Mouse (Mus musculus): ENCODE results near the gene Csk.
A peak's percentile ranks its signal among the peaks of the same experiment; 100 is the strongest.

Gene Csk

DNA sequence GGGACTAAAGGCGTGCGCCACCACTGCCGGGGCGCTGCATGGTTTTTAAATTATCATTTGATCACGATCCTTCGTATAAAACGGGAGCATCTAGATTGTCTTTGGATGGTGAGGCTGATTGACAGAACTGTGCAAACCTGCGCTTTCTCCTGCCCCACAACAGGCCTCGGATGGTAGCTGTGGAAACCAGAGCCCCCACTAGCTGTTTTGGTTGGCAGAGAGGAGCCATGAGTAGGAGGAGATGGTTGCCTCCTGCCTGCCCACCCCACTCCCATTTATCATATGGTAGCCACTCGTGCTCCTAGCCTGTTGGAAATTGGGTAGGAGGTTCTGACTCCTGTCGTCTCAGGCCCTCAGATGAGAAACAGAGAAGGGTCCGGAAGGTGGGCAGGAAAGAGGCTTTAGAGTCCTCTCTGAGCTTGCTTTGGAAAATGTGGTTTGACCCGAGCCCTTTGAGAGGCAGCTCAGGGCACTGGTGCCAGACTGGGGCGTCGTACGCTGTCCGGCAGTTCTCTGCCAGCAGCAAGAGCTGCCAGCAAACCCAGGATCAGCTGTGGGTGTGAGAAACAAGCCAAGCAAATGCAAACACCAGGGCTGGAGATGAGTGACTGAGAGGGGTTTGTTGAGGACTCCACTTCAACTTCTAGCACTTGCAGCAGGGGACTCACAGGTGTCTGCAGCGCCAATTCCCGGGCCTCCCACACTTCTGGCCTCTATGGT is 3.4 kb upstream of the Csk start:
- DNase-seq (ENCODE audit: low spot score): no peak

DNA sequence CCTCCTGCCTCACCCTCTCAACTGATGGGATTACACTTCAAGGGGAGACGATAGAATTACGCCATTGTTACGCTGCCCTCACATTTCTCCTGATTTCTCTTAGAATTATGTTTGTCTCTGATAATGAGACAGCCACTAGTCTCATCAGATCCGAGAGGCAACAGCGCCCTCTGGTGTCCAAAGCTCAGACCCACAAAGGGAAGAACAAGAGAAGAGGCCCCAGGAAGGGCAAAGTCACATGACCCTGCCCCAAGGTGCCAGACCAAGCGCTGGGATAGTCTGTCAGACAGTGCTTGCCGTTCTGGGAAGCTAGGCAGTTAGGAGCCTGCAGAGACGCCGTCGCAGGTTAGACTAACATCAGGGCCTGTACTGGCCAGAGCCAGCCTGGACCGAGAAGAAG is 2.3 kb upstream of the Csk start:
- DNase-seq (ENCODE audit: low spot score): peak; percentile 99

DNA sequence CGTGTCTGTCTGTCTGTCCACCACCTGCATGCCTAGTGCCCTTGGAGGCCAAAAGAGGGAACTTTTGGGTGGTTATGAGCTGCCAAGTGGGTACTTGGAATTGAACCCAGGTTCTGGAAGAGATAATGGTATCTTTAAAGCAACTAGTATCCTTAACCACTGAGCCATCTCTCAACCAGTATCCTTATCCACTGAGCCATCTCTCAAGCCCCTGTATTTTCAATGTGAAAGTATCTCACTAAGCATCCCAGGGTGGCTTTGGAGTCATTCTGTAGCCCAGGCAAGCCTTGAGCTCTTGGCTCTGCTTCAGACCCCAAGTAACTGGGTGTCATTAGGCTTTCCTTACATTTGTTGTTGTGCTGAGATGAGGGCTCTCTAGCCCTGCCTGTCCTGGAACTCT is 1.5 kb upstream of the Csk start:
- no peak for DNase-seq (ENCODE audit: low spot score)

DNA sequence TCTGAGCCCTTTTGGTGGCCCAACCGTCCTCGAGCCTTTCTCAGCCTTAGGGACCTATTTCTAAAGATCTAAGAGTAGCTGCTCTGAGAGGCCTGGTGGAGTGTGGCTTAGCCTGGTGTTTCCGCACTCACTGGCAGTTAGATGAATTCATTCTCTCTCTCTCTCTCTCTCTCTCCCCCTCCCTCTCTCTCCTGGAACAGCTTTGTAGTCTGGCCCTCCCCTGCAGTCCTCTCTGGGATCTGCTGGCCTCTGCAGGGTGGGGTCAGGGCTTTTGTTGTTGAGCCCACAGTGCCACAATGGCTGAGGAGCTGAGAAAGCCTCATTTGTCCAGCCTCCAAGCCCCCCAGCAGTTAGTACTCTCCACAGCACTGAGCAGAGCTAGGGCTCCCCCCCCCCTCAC is 576 bp downstream of the Csk start:
- peak; percentile 41 for DNase-seq (ENCODE audit: low spot score)

DNA sequence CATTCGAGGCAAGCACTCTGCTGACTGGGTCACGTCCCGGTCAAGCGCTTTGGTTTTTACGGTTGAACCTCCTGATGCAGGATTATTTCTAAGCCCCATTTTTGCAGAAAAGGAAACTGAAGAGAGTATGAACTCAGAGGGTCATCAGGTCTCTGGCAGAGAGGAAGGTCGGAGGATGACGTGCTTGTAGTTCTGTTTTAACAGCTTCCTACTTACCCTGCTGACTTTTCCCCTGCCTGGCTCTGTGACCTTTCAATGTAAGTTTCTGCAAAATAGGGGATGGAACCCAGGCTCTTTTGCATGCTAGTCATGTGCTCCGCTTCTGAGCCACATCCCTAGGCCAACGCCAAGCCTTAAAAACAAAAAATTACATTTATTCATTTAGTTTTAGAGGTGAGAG is 1.1 kb downstream of the Csk start:
- DNase-seq (ENCODE audit: low spot score): no peak

DNA sequence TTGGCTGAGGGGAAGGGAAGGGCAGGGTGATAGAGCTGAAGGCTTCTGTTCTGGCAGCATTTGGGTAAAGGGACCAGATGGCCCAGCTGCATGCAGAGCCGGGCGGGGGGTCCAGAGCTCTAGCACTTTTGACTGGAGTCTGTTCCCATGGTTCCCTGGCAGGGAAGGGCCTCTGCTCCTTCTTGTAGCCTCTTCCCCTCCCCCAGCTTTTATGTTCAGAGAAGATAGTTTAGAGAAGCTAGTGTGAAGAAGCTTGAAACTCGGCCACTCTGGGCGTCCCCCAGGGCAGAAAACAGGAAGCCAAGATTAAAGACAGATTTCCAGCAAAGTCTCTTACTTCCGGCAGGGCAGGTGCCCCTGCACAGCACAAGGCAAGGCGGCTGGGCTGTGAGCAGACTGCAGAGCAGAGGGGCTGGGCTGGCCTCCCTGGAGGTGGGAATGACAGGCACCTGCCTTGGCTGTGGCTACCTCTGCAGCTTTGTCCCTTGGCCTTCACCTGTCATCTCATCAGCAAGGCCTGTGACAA is 2.6 kb downstream of the Csk start:
- DNase-seq (ENCODE audit: low spot score): no peak

DNA sequence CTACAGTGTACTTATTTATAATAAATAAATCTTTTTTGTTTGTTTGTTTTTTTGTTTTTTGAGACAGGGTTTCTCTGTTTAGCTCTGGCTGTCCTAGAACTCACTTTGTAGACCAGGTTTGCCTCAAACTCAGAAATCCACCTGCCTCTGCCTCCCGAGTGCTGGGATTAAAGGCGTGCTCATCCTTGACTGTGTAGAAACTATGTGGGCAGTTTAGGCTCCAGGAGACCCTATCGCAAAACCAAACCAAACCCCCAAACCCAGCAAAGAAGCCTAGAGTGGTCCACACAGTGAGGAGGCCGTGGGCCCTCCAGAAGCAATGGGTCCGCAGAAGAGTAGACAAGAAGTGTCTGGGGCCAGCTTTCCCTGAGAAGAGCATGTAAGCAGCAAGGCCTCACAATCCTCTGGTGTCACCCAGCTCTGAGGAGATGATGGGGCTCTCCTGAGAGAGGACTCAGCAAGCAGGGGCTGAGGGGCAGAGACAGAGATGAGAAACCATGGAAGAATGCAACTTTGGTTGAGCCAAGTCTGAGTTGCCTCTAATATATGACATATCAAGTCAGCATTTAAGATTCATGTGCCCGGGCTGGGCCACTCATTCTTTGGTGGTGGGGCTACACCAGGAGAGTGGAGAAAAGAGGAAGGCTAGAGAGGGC is 3.2 kb downstream of the Csk start:
- DNase-seq (ENCODE audit: low spot score): no peak

DNA sequence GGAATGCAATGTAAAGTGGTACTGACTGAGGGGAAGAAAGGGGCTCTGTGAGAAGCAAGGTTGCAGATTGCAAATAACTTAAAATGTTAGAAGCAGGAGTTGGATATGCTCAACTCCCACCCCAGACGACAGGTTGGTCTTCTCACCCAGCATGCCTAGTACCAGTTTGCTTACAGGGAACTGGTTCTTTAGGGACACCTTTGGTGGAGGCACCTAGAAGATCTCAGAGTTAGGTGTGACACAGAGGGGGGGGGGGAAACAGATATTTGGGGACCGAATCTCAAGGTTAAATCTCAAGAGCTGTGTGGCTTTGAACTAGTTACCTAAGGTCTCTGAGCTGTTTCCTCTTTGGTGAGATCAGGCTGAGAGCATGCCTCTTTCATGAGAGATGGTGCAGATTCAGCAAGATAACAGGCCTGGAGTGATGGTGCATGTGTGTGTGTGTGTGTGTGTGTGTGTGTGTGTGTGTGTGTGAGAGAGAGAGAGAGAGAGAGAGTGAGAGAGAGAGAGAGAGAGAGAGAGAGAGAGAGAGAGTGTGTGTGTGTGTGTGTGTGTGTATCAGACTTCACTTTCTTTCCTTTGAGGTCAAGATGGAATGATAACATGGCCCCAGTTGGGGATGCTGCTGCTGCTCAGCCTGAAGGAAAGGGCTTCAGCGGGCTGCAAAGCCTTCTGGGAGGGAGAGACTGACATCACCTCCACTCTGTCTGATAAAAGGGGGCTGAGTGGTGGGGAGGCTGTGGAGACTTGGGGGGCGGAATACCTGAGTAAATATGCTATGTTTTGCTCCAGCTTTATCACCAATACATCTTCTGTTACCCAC is 5.9 kb downstream of the Csk start:
- DNase-seq (ENCODE audit: low spot score): no peak

DNA sequence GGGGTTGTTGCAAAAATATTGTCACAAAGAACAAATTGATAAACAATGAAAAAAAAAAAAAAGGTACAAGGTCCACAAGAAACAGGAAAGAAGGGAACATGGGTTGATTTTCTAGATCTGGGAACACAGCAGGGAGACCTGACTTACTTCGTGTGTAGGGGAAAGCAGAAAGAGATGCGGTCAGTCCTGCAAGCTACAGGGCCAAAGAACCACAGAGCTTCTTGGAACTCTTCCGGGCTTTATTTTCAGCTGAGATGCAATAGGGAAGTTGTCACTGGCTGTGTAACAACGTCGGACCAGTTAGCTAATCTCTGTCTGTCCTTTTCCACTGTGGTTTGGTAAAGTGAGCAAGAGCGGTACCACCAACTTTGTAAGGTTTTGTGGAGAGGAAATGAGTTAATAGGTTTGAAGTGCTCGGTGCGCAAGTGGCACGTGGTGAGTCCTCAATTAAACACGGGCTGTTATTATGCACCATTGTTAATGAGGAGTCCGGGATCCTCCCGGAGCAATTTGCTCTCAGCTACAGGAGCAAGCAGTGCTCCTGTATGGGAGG is 6.8 kb downstream of the Csk start:
- DNase-seq (ENCODE audit: low spot score): no peak

DNA sequence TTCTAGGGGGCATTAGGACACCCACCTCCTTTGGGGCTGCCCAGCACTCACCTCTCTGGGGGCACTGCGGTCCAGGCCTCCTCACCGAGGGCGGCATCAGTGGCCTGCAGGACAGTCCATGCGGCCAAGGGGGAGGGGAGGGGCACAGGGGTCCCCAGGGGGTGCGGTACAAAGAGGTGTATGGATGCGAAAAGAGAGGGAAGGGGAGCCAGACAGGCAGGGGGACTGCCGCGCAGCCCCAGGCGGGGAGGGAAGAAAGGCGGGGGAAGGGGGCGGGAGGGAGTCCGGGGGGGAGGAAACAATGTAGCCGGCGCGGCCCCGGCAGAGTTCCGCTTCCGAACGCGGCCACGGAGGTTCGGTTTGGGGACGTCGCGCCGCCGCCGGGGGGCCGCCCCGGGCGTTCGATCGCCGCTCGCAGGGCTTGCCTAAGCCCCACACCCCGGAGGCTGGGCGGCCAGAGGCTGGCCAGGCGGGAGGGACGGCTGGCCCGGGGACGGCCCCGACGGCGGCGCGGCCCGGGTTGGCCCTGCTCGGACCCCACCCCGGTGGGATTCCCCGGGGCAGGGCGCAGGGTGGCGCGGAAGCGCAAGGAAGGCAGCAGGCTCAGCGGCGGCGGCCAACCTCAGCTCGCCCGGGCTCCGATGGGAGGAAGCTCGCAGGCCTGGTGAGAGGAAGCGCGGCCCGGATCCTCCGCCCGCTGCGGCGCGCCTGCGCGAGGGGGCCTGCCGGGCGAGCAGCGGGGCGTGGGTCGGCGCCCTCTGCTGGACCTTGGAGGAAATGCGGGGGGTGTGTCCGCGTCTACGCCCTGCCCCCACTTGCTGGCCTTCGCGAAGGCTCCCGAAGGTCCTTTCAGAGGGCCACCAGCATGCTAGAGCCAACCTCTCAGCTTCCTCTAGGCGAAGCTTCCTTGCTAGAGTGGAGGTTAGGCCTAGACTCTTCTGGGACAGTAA is 8.2 kb downstream of the Csk start:
- DNase-seq (ENCODE audit: low spot score): peak; percentile 96

DNA sequence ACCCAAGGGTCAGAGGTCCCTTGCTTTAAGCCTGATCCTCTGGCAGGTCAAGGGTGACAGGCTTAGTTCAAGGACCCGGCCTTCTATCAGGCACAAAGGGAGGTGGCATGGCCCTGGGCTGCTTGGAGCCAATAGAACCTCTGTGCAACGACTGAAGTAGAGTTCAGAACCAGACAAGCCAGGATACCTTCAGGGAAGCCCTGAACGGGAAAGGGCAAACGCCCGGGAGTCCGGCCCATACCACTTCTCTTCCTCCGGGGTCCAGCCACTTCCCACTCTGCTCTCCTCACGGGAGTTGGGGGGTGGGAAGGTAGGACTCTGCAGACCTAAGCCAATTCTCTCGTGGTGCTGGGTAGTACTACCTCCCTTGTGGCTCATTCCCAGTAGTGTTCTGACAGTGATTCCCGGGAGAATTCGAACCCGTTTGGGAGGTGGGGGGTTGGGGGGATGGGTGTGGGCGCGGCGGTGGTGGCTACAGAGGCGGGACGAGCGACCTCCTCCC is 8.9 kb downstream of the Csk start:
- no peak for DNase-seq (ENCODE audit: low spot score)

DNA sequence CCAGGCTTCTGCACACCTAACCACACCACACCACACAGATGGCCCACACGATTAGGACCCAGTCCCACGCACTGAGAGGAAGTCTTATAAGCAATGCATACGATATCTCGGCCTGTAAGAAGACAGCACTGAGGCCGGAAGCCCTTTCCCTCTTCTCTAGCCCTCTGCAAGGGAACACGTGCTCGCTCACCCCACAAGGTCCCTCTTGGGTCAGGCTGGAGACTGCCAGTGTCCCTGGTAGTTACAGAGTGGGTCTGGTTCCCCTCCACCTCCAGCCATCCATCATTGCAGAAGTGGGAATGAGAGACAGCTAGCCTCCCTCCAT is 9.6 kb downstream of the Csk start:
- no peak for DNase-seq (ENCODE audit: low spot score)

DNA sequence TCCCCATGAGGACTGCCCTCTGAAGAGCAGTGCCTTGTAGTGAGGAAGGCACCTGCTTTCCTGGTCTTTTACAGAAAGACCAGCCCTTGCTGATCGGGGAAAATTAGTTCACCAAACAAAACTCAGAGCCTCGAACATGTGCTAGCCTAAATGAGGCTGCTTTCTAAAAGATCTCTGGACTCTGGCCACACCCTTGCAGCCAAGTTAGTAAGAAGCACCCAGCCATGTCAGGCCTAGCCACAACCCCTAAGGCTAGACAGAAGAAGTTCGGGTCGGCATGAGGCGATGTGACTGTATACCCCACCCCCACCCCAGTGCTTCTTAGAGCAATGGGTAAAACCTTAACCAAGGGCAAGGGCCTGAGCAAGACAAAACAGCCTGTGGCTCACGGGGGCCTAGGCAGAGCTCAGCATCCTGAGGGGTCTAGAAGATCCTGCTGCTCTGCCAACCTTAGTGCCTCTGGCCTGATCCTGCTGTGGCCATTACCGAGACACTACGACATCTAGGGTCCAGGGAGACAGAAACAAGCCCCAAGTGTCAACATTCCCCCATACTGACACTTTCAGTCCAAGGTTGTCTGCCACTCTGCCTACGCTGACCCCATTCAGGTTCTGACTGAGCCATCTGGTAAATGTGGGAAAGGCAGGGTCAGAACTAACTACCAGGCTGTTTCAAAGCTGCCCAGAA is 10.1 kb downstream of the Csk start:
- DNase-seq (ENCODE audit: low spot score): no peak

DNA sequence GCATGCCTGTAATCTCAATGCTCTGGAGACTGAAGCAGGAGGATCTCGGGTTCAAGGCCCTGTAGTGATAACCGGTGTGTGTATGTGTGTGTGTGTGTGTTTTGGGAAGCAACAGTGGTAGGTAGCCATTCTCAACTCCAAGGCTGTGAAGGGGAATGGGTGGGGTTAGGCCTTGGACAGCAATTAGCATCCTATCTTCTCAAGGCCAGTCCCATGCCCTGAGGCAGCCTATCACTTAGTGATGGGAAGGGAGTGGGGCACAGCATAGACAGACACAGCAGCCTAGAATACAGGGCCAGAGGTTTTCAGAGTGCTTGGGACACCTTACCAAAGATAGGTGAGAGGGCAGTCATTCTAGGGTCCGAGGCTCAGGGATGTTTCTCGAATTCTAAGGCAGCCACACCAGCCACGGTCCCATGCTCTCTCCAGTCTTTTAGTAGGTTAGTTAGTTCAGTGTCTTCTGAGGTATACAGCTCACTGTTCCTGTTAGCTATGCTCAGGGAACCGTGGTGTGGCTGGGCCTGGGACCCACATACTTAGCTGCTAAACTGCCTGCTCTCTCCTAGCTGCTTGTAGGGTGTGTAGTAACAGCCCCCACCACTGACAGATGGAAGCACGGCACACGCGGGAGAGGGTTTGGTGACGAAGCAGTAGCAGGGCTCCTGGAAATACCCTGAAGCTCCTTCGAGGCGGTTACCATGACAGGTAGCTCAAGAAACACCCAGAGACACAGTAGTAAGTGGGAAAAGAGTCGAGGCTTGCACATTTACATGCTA is 11.5 kb downstream of the Csk start:
- no peak for DNase-seq (ENCODE audit: low spot score)

DNA sequence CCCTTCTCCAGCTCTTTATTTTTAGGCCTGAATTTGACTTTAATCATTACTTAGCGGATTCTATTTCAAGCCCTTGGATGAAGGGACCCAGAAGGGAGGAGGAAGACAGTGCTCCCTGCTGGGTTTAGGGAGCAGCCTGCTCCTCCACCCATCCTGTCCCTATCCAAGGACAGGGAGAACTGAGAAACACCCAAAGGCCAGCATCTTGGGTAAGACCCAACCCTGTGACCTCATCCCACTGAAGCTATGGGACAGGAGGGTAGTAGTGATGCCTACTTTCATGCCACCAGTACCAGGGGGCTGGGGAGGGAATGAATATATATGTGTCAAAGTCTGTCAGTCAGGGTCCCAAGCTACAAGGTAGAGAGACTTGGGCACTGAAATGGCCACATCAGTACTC is 12.4 kb downstream of the Csk start:
- no peak for DNase-seq (ENCODE audit: low spot score)

DNA sequence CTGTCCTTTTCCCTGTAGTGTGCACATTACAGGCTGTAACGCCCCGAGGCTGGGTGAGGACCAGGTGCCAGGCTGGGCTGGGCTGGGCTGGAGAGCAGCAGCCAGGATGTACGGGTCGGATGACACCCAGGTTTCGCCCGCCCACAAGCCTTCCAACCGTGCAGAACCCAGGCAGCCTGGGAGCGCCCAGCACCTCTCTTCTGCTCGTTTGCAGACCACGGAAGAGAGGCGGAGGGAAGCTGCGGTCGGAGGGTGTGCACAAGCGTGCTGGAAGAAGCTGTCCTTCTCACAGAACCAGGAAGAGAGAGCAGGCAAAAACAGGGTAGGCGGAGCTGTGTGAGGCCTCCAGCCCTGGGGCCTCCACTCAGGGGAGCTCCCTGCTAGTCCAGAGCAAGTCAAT is 13.0 kb downstream of the Csk start:
- DNase-seq (ENCODE audit: low spot score): no peak

DNA sequence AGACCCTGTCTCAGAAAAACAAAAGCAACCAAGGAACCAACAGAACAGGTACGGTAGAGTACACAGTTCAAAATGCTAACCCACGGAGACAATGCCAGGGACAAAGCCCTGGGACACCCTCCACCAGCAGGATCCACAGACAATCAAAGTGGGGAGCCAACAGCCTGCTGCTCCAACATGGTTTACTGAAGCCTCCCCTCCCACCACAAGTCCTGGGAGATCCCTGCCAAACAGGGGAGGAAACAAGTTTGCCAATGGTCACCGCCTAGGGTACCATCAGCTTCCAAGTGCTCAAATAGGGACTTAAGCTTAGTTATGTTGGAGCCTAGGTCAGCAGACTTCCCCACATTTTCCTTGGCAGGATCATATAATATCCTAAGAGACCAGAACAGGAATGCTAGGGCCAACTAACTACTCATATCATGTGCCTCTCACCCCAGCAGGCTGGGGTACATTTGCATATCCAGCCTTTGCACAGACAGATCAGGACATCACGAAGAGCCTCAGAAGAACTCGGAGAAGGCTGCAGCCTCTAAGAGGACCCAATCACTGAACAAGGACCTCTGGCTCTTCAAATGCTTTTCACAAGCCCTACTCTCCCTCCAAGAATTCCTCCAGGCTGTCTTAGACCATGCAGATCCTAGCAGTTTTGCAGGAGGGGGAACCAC is 13.6 kb downstream of the Csk start:
- no peak for DNase-seq (ENCODE audit: low spot score)

DNA sequence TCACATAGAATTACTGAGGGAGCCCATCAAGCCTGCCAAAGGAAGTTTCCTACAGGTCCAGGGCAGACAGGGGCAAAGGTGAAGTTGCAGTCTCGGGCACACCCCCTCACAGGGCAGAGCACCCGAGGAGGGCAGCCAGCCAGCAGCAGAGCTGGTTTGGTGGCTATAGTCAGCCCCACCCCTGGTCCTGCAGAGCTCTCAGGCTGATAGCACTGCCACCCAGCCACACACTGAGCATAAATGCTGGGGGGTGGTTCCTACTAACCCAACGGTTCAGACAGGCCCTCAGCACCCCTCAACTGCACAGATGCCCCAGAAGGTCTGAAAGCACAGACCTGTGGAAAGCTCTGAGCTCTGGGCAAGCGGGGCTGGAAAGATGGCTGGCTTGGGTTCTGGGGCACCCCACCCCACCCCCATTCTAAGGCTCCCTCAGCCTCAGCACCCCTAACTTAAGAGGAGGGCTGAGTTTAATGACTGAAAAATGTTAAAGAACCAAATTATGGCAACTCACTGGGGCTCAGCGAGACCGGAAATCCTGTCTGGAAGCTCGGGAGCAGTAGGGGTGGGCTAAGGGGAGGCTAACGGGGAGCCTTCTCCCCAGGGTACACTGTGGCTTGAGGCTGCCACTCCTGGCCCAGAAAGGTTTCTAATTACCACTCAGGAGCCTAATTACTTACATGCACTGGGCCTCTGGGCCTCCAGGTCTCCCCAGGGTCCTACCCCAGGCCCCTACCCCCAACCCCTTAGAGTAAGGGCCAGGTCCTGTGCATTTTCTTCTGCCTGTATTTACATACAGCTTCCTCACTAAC is 14.6 kb downstream of the Csk start:
- no peak for DNase-seq (ENCODE audit: low spot score)

Measured in retina, embryonic 14.5 days (tissue).